Mouse (Mus musculus) 3134 (cell line): ENCODE results near the gene Pde6h.
"Not testable (repeated sequence)": the region's sequence is repeated elsewhere in the genome, so short reads cannot be mapped to it uniquely, and the experiment has no call there.

Experiments
- DNase-seq: peaks from one replicate; pipeline ENCODE4 v3.0.0-alpha.2; 2011; ENCODE audit warnings: low spot score; ENCODE audit not compliant: insufficient read length; ENCODE audit errors: extremely low read depth

Pde6h gene

GRCm38 (mm10) chr6:136923532-136923931 lies at the start of gene Pde6h:
Pde6h (plus strand) TSS chr6:136923832.
- no peak for DNase-seq

GRCm38 (mm10) chr6:136874599-136874998 lies 49.0 kb upstream of the Pde6h start:
- DNase-seq = no peak

DNA sequence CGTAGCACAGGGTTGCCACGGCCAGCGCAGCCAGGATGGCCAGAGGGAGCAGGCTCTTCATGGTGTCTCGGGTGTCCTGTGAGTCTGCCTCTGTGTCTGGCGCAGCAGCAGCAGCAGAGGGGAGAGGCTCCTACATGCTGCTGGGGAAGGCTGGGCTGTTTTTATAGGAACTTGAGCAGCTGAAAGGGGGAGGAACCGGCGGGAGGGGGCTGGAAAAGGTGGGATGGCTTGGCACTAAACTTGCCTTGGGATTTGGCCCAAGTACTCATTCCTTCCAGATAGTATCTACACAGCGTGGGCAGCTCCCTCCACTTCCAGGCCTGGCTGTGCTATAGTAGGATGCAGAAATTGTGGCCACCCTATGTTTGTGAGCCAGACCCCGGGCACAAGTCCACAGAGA lies 48.0 kb upstream of the Pde6h start, which contains the start of gene Mgp:
Mgp (minus strand) TSS at position 154 of the 400 bp plus-strand sequence.
- peak; percentile 69 for DNase-seq

DNA sequence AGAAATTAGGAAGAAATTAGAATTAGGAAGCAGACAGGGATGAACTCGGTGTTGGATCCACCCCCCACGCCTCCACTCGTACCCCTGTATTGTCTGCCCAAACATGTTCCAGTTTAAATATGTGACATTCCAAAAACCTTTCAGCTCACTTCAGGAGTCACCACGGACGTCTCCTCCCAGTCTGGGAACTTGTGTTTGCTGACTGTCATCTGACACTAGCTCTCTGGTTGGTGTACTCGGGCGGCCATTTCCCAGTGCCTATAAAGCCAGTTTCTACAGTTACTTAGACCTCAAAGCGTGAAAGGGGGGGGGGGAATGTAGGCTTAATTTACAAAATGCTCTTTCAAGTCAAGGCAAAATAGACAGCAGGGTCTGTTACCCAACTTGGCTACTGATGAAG lies 42.0 kb upstream of the Pde6h start:
- no peak for DNase-seq

GRCm38 (mm10) chr6:136883431-136883915 lies 40.2 kb upstream of the Pde6h start:
- no peak for DNase-seq

DNA sequence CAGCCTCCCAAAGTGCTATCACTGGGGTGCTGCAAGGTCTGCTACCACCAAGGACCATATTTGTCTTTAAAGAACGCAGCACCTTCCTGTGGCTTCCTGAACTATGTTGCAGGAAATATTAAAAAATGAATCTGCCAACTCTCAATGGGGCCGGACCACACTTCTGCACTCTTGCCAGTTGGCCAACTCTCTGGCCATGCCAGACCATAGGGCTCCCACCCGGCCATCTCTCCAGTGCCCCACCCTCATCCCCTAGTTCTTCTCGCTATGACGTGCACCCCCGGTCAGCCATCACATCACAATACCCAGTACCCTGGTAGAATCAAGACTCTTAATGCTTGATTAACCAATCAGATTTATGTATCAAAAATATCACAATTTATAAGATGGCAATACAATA lies 39.7 kb upstream of the Pde6h start:
- no peak for DNase-seq

DNA sequence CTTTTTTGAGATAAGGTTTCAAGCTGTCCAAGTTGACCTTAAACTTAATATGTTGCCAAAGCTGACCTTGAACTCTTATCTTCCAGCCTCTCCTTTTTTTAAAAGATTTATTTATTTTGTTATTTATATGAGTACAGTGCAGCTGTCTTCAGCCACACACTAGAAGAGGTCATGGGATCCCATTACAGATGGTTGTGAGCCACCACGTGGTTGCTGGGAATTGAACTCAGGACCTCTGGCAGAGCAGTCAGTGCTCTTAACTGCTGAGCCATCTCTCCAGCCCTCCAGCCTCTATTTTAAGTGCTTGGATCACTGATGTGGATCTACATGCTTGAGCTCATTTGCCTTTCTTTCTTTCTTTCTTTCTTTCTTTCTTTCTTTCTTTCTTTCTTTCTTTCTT lies 38.9 kb upstream of the Pde6h start:
- DNase-seq = not testable (repeated sequence)

GRCm38 (mm10) chr6:136887854-136888253 lies 35.8 kb upstream of the Pde6h start:
- DNase-seq = no peak

DNA sequence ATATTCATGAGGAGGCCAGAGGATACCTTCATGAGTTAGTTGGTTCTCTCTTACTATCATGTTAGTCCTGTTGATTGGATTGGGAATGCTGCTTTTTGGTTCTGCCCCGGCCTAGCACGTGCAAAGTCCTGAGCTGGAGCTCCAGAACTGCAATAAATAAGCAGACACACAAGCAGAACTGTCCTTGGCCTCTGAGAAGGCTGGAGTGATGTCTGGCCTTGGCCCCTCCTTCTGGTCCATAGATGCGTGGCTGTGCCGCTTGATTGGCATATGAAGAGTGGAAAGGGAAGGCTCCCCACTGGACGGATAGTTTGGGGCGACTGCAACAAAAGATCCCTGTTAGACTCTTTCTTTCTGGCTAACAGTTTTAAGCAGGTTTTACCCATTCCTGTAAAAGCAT lies 34.6 kb upstream of the Pde6h start:
- DNase-seq = no peak

- DNase-seq = no peak
Measured at GRCm38 (mm10) chr6:136889554-136889953, 34.1 kb upstream of the Pde6h start.

GRCm38 (mm10) chr6:136892002-136892401 lies 31.6 kb upstream of the Pde6h start:
- DNase-seq = no peak

- no peak for DNase-seq
Measured at GRCm38 (mm10) chr6:136894532-136895339, 28.9 kb upstream of the Pde6h start.

DNA sequence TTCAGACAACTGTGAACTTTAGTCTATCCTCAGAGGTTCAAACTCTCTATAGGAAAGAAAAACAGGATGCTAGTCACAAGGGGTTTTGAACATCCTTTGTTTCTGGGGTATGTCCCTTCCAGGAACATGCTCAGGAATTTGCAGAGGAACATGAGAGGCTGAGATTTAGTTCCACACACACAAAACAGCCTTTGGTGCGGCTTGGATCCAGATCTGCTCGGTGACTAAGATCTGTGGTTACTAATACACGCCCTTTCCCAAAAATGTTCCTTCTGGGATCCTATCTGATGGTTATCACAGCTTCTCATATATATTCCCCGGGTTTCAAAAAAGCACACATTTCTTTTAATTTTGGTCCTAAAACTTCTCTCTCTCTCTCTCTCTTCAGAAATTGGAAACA lies 25.8 kb upstream of the Pde6h start:
- DNase-seq = no peak

GRCm38 (mm10) chr6:136898222-136898621 lies 25.4 kb upstream of the Pde6h start:
- no peak for DNase-seq

DNA sequence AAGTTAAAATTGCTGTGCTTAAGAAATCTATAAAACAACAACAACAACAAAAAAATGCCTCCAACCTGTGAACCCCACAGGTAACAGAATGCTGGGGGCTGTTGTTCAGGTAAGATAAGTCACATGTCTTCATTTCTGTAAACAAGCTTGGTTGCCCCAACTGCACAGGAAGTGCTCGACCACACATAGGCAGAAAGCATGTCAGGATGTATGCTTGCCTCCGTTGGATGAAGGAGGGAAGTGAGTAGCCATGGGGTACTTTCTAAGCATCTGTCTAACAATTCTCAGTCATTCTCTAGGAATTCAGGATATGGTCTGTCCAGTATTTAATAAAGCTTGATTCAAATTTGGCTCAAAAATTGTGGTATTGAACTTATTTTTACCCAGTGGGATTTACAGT lies 24.7 kb upstream of the Pde6h start:
- DNase-seq = no peak

GRCm38 (mm10) chr6:136900369-136901009 lies 23.1 kb upstream of the Pde6h start:
- DNase-seq = peak; percentile 57

- no peak for DNase-seq
Measured at GRCm38 (mm10) chr6:136901010-136901409, 22.6 kb upstream of the Pde6h start.

GRCm38 (mm10) chr6:136902527-136902926 lies 21.1 kb upstream of the Pde6h start:
- DNase-seq = no peak

GRCm38 (mm10) chr6:136903885-136904470 lies 19.7 kb upstream of the Pde6h start:
- DNase-seq = no peak

DNA sequence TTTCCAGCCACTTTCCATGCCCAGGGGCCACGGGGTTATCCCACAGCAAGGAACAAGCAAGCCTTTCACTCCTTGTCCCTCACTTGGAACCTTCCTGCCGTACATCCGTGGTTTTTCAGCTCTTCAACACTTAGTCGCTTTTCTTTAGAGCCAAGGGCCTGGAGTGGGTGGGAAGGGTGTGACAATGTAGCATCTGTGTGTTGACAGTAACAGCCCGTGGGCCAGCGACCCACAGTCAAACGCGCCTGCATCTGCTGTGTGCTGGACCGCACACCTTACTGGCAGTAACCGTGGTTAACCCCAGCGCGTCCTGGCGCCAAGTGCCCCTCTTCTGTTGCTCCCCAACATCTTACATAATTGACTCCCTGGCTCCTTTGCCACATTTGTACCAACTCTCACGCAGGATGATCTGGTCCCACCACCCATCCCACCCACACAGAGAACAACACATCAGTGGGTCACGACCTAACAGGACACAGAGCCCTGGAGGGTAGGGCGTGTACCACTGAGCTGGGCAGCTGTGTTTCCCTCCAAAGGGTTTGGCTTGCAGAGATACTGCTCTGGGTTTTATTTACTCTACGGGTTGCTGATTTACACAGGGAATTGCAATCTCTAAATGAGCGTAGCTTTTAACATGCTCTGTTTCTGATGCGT lies 17.2 kb upstream of the Pde6h start:
- DNase-seq = no peak

GRCm38 (mm10) chr6:136906937-136907293 lies 16.7 kb upstream of the Pde6h start:
- DNase-seq = no peak
